Mouse (Mus musculus) hindlimb bud, embryonic 11.5 days (tissue): ENCODE data around the gene Prlr.
A peak's percentile ranks its signal among the peaks of the same experiment; 100 is the strongest.

ENCODE experiments used
- DNase-seq: peaks from one replicate; pipeline ENCODE4 v3.0.0-alpha.2; 2012; ENCODE audit warnings: low read depth, low spot score; ENCODE audit errors: extremely low spot score

The Prlr gene

DNA sequence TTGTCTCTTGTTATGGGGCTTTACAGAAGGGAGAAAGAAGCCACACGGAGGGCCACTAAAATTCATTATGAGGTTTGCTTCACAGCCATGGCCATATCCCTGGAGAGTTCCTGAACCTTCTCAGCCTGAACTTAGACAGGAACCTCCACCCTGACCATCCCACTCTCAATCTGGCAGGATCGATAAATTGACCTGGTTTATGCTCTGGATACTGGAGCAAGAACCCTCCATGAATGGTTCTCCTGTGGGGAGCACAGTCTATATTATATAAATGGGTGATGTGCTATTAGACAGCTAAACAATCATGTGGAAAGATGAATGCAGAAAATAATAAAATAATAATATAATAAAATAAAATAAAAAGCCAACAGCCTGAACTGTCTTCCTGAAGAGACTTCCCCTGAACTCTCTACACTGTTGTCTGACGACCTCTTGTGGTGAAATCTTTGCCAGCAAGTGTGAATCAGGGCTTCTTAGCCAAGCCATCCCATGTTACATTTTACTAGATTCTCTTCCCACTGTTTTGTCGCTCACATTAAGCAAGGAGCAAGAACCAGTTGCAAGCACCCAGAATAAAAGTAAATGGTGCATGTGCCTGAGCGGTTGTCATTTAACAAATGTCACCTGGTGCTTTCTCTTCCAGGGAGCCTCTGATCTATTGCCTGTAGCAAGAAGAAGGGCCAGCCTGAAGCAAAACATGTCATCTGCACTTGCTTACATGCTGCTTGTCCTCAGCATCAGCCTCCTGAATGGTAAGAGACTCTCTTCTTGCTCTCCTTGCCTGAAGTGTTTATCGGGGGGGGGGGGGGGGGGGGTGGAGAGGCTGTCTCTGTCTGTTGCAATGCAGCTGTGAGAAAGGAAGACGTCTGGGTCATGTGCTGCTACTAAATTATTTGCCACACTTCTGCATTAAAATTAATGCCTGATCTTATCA, 136.8 kb downstream of the Prlr start:
- DNase-seq: peak; percentile 10

DNA sequence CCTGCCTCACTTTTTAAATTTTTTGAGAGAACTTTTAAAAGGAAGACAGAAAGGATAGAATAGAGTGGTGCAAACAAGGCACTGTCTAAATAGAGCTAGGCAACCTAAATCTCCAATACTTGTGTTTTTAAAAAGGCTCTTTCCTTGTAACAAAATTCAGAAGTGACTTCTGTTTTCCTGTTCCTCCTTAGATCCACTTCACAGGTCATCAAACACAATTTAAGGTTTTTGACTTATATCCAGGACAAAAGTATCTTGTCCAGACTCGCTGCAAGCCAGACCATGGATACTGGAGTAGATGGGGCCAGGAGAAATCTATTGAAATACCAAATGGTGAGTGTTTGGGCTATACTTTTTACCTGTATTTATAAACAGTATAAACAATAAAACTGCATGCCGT, 148.0 kb downstream of the Prlr start, which contains the start of gene Gm21973:
Gm21973 (plus strand) TSS at position 301 of the 400 bp plus-strand sequence.
- DNase-seq: no peak

DNA sequence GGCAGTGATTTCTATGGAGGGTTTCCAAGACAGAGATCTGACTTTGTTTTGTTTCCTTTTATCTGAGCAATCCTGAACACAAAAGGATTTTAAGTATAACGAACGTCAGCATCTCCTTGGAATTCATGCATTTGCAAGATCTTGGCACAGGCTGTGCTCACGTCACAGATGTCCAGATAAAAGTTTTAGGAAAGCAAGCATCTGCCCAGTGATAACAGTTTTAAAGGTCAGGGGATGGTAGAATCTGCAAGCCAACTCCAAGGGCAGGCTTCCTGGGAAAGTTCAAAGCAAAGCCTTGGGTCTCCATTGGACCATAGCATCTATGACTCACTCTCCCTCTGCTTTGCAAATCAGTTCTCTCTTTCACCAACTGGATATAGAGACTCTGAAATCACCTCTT, 153.6 kb downstream of the Prlr start:
- DNase-seq: no peak

DNA sequence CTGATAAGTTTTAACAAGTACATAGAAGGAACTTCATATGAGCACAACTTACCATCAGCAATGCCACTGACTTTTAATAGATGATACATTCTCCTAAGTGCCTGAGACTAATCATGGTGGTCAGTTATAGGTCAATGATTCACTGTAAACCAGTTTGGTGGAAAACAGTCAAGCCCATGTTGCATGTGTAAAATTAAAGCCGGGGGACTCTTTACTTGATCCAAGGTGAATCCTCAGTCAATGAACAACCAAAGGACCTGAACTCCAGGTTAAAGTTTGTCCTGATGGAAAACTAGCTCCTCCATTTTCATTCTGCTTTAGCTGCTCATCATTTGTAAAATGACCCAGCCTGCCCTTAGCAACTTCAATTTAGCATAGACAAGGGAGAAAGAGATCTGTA, 155.5 kb downstream of the Prlr start:
- DNase-seq: no peak

DNA sequence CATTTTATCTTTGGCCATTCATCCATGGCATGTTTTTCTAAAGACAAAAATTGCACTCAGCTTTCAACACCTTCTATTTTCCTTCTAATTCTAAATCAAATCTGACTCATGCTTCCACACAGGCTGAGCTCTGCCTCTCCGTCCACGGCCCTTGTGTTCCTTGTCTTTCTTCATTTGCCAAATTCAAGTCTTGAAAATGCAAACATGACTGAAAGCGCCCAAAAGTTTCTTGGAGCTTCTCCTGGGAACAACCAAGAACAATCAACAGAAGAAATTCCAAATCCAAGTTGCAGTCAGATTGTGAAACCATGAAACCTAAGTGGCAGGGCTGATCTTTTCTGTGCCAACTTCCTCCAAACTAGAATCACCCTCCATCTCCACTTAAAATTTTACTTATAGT, 161.6 kb downstream of the Prlr start:
- no peak for DNase-seq

DNA sequence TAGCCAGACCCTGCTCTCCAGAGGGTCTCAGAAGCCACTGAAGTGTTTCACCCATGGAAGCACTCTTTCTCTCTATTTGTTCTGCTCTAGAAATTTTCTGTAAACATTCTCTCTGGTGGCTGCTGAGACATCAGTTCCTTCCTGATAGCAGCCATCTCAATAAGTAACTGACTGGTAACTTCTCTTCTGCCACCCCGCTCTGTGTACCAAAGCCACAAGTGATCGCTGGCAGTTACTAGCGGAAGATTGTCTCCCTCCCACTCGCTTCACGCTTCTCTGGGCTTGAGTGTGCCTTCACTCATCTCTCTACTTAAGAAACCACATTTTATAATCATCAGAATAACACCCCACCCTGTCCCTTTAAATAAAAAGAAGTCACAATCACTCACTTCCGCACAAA, 170.0 kb downstream of the Prlr start:
- no peak for DNase-seq

DNA sequence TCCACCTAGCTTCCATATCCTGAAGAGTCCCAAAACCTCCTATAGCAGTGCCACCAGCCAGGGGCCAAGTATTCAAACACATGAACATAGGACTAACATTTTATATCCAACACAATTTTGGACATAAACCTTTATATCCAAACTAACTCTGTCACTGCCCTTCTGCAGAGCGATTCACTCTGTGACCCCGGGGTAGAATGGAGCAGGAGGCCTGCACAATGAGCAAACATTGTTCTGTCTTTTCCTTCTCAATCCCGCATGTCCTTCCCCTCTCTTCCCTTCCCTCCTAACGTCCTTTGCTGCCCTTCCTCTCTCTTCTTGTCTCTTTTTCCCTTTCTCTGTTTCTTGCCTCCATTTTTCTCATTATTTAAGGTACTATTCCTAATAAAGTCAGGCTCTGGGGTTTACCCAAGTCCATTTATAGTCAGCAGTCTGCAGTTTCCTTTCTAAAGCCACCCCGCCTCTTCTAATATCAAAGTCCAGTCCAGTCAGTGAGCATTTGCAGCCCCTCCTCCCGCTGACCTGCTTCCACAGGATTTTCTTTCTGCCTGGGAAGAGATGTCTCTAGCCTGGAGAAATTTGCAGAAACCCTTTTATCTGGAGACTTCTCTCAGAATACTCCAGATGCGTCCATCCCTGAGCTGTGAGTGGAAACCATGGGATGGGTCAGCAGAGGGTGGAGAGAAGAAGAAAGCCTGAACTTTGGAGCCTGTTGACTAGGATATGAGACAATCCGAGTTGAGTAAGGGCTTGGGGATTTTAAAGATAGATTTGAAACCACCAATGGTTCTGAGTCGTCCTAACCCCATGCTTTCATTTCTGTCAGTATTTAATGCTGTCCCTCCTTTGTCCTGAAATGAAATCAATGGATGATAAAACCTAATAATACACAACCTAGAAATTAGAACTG, 181.3 kb downstream of the Prlr start, which contains the start of gene Agxt2:
Agxt2 (plus strand) TSS at position 494 of the 910 bp plus-strand sequence.
- no peak for DNase-seq

DNA sequence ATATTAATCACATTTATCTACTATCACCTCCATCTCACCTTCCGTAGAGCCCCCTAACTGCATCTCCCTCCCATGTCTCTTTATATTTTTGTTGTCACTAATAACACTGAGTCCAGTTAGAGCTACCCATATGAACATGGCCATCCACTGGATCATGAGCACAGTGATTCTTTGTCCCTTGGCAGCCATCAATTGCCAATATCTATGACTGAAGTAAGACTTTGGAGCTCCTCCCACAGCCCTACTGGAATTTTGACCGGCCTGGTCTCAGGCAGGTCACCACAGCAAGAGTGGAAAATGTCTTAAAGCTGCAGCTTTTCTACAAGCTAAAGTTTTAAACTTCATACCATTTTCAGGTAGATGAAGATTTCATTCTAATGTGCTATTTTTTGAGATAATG, 189.3 kb downstream of the Prlr start:
- no peak for DNase-seq

DNA sequence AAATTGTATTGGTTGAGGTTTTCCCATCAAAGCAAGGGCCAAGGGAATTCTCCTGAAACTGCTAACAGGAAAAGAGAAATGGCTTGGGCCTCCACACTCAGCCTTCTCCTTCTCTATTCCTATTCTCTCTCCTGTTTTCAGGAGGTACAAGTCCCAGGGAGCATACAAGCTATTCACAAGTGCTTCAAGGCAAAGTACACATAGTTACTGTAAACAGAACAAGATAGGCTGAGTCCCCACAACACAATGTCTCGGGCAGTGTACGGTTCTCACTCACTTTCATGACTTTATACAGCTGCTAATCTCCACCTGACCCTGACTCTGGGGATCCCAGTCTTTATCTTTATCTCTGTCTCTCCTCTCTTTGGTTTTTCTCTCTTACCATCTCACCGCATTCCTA, 198.4 kb downstream of the Prlr start:
- DNase-seq: no peak

DNA sequence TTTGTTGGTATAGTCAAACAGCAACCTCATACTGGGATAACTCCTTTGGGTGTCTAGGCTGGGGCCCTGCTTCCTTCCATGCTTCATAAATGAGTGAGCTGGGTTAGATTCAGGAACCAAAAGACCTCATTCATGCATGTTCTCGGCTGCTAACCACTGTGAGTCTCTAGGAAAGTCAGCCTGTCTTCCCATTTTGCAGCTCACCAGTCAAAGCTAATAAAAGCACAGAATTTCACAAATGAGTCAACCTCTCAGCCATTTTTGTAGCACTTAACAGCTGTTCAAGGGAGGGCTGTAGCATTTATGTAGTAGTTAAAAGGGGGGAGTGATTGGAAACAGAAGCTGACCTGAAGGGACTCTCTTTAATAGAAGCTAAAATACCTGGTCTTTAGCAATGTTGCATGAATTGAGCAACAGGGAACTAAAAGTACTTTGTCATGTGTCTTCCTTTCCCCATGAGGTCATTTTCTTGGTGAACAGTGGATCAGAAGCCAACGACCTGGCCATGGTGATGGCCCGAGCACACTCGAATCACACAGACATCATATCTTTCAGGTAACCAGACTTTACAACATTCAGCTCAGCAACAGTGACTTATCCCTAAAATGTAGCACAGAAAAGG, 201.4 kb downstream of the Prlr start:
- DNase-seq: no peak

DNA sequence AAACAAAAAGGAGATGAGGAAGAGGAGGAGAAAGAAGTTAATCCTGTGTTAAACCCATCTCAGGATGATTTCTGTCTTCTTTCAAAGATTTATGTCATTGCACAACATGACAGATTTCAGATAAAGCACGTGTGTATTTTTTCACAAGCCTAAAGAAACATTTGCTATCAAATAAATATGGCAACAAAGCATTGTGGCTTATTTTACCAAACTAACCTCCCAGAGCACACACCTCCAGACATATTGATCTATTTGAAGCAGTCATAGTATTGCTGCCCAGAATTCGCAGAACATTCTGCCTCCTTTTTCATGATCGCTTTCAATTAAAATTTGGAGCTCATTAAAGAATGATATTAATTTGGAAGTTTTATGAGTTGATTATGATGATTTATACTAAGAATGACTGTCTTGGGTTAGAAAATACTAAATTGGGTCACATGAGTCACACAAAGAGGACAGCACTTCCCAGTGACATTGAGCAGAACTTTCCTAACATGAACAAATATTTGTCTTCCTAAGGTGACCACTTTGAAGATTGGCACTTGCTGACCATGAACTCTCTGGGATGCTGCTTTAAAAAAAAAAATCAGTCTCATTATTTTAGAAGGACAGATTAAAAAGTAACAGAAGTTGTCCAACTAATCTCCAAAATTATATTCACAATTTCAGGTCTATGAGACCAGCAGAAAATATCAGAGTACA, 202.9 kb downstream of the Prlr start:
- DNase-seq: no peak

DNA sequence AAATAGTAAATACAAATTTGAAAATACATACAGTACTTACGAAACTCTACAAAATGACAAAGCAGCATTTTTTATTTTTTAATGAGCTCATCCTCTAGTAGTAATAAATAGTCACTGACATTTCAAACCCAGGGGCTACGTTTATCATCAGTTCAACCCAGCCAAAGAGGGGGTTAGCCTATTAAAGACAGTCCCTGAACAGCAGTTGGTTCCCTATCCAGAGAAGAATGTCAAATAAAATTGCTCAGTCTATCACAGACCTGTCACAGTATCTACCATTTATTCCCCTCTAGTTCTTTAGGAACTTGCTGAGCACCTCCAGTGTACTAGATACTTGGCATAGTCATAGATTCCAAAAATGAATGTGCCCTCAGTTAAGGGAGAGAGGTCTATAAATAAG, 210.2 kb downstream of the Prlr start:
- DNase-seq: no peak
